Mouse (Mus musculus): ENCODE measurements around the gene Rbm7. TPM values are rescaled to one million over a fixed set of nuclear protein-coding genes. Genes with fewer than 3 reads are reported as not detected.

The Rbm7 gene
- polyA plus RNA-seq, 1 experiment, result 63.1 TPM

- TF ChIP-seq GATA1 (IDR thresholded peaks at IDR 0.05; ENCODE audit: low read length), result no peak
These were observed 36.2 kb downstream of the Rbm7 start for GRCm38 (mm10) chr9:48458879-48459278.

- no peak for TF ChIP-seq GATA1 (IDR thresholded peaks at IDR 0.05; ENCODE audit: low read length)
These were observed 39.1 kb downstream of the Rbm7 start for GRCm38 (mm10) chr9:48455961-48456360.

GRCm38 (mm10) chr9:48450066-48450465, 45.0 kb downstream of the Rbm7 start:
- TF ChIP-seq GATA1 (IDR thresholded peaks at IDR 0.05; ENCODE audit: low read length), result no peak

DNA sequence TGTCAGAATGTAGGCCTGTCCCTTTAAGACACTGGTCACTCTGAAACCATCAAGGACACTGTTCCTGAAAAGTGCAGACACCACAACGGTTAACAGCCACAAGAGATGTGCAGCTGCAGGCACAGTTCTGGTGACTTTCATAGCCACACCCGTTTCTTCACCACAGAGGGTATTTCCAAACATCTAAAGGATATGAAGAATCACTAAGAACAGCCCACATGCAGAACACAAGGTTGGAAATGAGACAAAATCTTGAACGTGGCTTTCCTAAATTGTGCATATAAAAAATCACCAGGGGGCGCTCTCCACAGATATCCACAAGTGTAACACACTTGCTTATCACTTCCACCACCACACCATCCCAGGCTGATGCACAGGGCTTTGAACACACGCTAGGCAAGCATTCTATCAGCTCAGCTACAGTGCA, 47.3 kb downstream of the Rbm7 start:
- TF ChIP-seq GATA1 (IDR thresholded peaks at IDR 0.05; ENCODE audit: low read length), result no peak

DNA sequence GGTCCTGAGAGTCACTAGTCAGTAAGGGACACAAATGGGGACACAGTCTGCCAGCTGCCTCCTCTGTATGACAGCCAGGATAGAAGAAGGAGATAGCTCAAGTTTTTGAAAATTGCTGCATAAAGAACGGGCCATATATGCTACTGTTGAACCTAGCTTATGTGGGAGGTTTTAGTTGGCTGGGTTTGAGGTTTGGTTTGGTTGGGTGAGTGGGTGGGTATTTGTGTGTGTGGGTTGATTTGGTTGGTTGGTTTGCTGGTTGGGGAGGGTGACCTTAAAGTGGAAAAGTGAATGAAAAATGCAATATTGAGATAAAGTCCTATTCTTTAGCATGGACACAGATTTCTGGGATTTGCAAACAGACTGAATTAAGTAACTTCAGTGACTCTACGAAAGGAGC, 50.3 kb downstream of the Rbm7 start:
- no peak for TF ChIP-seq GATA1 (IDR thresholded peaks at IDR 0.05; ENCODE audit: low read length)

GRCm38 (mm10) chr9:48443873-48444272, 51.2 kb downstream of the Rbm7 start:
- no peak for TF ChIP-seq GATA1 (IDR thresholded peaks at IDR 0.05; ENCODE audit: low read length)

Other genes with a start within 250 kb of the Rbm7 start
- 0.59 and 1.2 TPM in 2 replicates for gene Nxpe2, start 141.8 kb downstream of the Rbm7 start, polyA plus RNA-seq (2012)
- gene Rexo2, start 14.7 kb downstream of the Rbm7 start, polyA plus RNA-seq (2012), result 355 and 483 TPM in 2 replicates
- gene Gm5617, start 143 bp upstream of the Rbm7 start, polyA plus RNA-seq (2012), result 94.0 and 120 TPM in 2 replicates
- not detected in 2 replicates for gene Nnmt, start 109.9 kb upstream of the Rbm7 start, polyA plus RNA-seq (2012)

Measured in G1E-ER4 (cell line).